Mouse (Mus musculus) stomach, embryonic 16.5 days (tissue): ENCODE measurements around the gene Rad9a. TPM values are rescaled to one million over a fixed set of nuclear protein-coding genes. Genes with fewer than 3 reads are reported as not detected.

Experiments
- ATAC-seq: fragments of 200-750 bp; cut with Nextera tagmentation; 2 replicates; pipeline ENCODE4 v1.8.0; 2017; ENCODE audit warnings: moderate number of reproducible peaks, moderate TSS enrichment; ENCODE audit not compliant: insufficient read depth, low FRiP score
- H3K27ac ChIP-seq: fragments of 300-500 bp; sonication (generic); 2 replicates; pipeline ENCODE4 v1.5.1; 2014; ENCODE audit warnings: low read length
- H3K27me3 ChIP-seq: fragments of 300-500 bp; sonication (generic); 2 replicates; pipeline ENCODE4 v1.6.1; 2014; ENCODE audit warnings: low read length, control low read depth, mixed read lengths; ENCODE audit not compliant: control insufficient read depth, insufficient read depth
- H3K36me3 ChIP-seq: fragments of 300-500 bp; sonication (generic); 2 replicates; pipeline ENCODE4 v1.6.1; 2014; ENCODE audit warnings: low read length; ENCODE audit not compliant: control insufficient read depth, insufficient read depth
- H3K4me1 ChIP-seq: fragments of 300-500 bp; sonication (generic); 2 replicates; pipeline ENCODE4 v1.6.1; 2014; ENCODE audit warnings: low read length, control low read depth, mixed read lengths; ENCODE audit not compliant: control insufficient read depth, insufficient read depth
- H3K4me2 ChIP-seq: fragments of 300-500 bp; sonication (generic); 2 replicates; pipeline ENCODE4 v1.6.1; 2014; ENCODE audit warnings: low read depth, low read length, mixed read lengths
- H3K4me3 ChIP-seq: fragments of 300-500 bp; sonication (generic); replicated peaks from 2 replicates; pipeline ENCODE4 v1.5.1; 2014; ENCODE audit warnings: mild to moderate bottlenecking, low read length
- H3K9ac ChIP-seq: fragments of 300-500 bp; sonication (generic); 2 replicates; pipeline ENCODE4 v1.6.1; 2014; ENCODE audit warnings: low read length
- H3K9me3 ChIP-seq: fragments of 300-500 bp; sonication (generic); replicated peaks from 2 replicates; pipeline ENCODE4 v1.6.1; 2016; ENCODE audit warnings: low read length, control low read depth; ENCODE audit not compliant: control insufficient read depth
- WGBS: fragments of 180-500 bp; shearing (Covaris S2); extraction: QIAGEN DNeasy Blood & Tissue Kit; methylation state at CpG from one replicate; pipeline ENCODE4 v1.1.7; 2014; 5-methylcytosine and 5-hydroxymethylcytosine counted together
- polyA plus RNA-seq: library from polyadenylated mRNA; unstranded; fragments of >200 nt; fragmentation: Nextera tagmentation; extraction: Ambion mirVana; gene quantifications from 2 replicates; pipeline ENCODE4 v1.2.1, GENCODE M21; 2015

Rad9a gene
- polyA plus RNA-seq, 1 experiment from 2014 or later: 26.7 TPM

- H3K27me3 ChIP-seq: no peaks in the 10 kb centered on the region
- H3K4me1 ChIP-seq: peaks cover 51% of the 10 kb centered on the region
These were observed 19.7 kb upstream of the Rad9a start for GRCm38 (mm10) chr19:4220957-4221743.

GRCm38 (mm10) chr19:4220416-4220815 is 19.0 kb upstream of the Rad9a start:
- ATAC-seq: peak; percentile 18; the same call in 1 of the 2 replicates
- H3K9me3 ChIP-seq: no peaks in the 10 kb centered on the region
- H3K27me3 ChIP-seq: no peaks in the 10 kb centered on the region
- 26% methylated on average over 4 of the region's 4 CpGs for WGBS
- H3K4me3 ChIP-seq: no peak overlapping the region
- H3K4me1 ChIP-seq: peaks cover 58% of the 10 kb centered on the region
- peak overlapping the region; percentile 68 for H3K27ac ChIP-seq
- H3K4me2 ChIP-seq: peak overlapping the region; percentile 28; the same call in 1 of the 2 replicates
- peak overlapping the region; percentile 53 for H3K9ac ChIP-seq
- no peaks in the 10 kb centered on the region for H3K36me3 ChIP-seq

More at GRCm38 (mm10) chr19:4220957-4221743, 19.7 kb upstream of the Rad9a start:
- WGBS: 27% methylated on average over 14 of the region's 14 CpGs
- H3K4me3 ChIP-seq: 0 out of 2 replicates have a peak overlapping the region, but pooled peaks have one; percentile 7
- peak overlapping the region; percentile 44 for H3K4me2 ChIP-seq
- H3K27ac ChIP-seq: peak overlapping the region; percentile 78
- peak; percentile 69 for ATAC-seq
- no peaks in the 10 kb centered on the region for H3K36me3 ChIP-seq
- peak overlapping the region; percentile 53 for H3K9ac ChIP-seq
- no peaks in the 10 kb centered on the region for H3K9me3 ChIP-seq

- Histone ChIP-seq H3K27me3 (no peaks in the 10 kb centered on the region), H3K9ac (peak overlapping the region; percentile 53; the same call in 1 of the 2 replicates), H3K27ac (peak overlapping the region; percentile 68; the same call in 1 of the 2 replicates), H3K4me2 (no peak overlapping the region), H3K36me3 (no peaks in the 10 kb centered on the region), H3K4me1 (peaks cover 61% of the 10 kb centered on the region), H3K9me3 (no peaks in the 10 kb centered on the region), H3K4me3 (no peak overlapping the region)
- ATAC-seq: no peak
- WGBS: 76% methylated on average over 6 of the region's 6 CpGs
These were observed 18.5 kb upstream of the Rad9a start for GRCm38 (mm10) chr19:4219943-4220342.

DNA sequence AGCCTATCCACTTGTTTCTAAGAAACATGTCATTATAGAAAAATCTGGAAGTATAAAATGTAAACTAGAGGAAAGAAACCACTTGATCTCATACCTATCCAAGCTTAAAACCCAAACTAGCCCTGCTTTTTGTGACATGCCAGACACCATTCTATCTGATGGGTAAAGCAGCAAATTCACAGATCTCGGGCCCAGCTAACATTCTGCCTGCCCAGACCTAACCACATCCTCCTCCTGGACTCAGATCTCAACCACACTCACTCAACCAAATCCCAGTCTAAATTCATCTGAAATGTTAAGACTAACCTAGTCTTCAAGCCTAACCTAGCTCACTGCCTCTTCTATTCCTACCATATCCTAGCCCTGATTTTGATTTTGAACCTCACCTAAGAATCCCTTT is 17.3 kb upstream of the Rad9a start:
- Histone ChIP-seq H3K27ac (no peak overlapping the region), H3K4me1 (peaks cover 66% of the 10 kb centered on the region), H3K27me3 (no peaks in the 10 kb centered on the region), H3K36me3 (no peaks in the 10 kb centered on the region), H3K9me3 (no peaks in the 10 kb centered on the region), H3K4me2 (no peak overlapping the region), H3K9ac (no peak overlapping the region), H3K4me3 (no peak overlapping the region)
- ATAC-seq: no peak
- WGBS: 69% methylated on average over 1 of the region's 1 CpGs

GRCm38 (mm10) chr19:4218293-4218692 is 16.8 kb upstream of the Rad9a start:
- no peak for ATAC-seq
- H3K4me2 ChIP-seq: no peak overlapping the region
- H3K4me1 ChIP-seq: peaks cover 71% of the 10 kb centered on the region
- no peaks in the 10 kb centered on the region for H3K27me3 ChIP-seq
- no peaks in the 10 kb centered on the region for H3K9me3 ChIP-seq
- no peak overlapping the region for H3K4me3 ChIP-seq
- H3K36me3 ChIP-seq: no peaks in the 10 kb centered on the region
- WGBS: 71% methylated on average over 11 of the region's 11 CpGs
- H3K27ac ChIP-seq: peak overlapping the region; percentile 28
- H3K9ac ChIP-seq: no peak overlapping the region

GRCm38 (mm10) chr19:4217855-4218254 is 16.4 kb upstream of the Rad9a start:
- Histone ChIP-seq H3K36me3 (no peaks in the 10 kb centered on the region), H3K4me1 (peaks cover 75% of the 10 kb centered on the region), H3K4me3 (no peak overlapping the region), H3K27me3 (no peaks in the 10 kb centered on the region), H3K4me2 (0 out of 2 replicates have a peak overlapping the region, but pooled peaks have one; percentile 92), H3K27ac (peak overlapping the region; percentile 79), H3K9ac (no peak overlapping the region), H3K9me3 (no peaks in the 10 kb centered on the region)
- 36% methylated on average over 3 of the region's 3 CpGs for WGBS
- no peak for ATAC-seq

DNA sequence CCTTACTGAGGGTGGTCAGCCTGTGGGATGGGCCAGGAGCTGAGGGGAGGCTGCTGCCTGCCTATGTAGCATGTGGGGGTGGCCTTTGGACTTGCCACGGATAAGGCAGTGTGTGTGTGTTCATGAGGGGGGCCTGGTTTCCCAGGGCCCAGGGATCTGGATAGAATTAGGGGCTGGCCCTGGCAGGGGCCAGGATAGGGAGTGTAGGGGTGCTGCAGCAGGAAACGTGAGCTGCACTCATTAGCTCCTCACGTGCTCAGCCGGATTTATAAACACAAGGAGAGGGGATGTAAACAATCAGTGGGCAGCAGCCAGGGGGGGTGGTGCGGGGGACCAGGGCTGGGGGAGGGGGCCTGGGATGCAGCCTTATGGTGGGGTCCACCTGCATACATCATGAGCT is 15.7 kb upstream of the Rad9a start:
- H3K4me2 ChIP-seq: peak overlapping the region; percentile 92
- peak; percentile 11; the same call in 1 of the 2 replicates for ATAC-seq
- H3K27me3 ChIP-seq: no peaks in the 10 kb centered on the region
- H3K36me3 ChIP-seq: no peaks in the 10 kb centered on the region
- H3K9ac ChIP-seq: peak overlapping the region; percentile 58
- no peak overlapping the region for H3K4me3 ChIP-seq
- peak overlapping the region; percentile 79 for H3K27ac ChIP-seq
- H3K4me1 ChIP-seq: peaks cover 75% of the 10 kb centered on the region
- 10% methylated on average over 5 of the region's 5 CpGs for WGBS
- H3K9me3 ChIP-seq: no peaks in the 10 kb centered on the region

DNA sequence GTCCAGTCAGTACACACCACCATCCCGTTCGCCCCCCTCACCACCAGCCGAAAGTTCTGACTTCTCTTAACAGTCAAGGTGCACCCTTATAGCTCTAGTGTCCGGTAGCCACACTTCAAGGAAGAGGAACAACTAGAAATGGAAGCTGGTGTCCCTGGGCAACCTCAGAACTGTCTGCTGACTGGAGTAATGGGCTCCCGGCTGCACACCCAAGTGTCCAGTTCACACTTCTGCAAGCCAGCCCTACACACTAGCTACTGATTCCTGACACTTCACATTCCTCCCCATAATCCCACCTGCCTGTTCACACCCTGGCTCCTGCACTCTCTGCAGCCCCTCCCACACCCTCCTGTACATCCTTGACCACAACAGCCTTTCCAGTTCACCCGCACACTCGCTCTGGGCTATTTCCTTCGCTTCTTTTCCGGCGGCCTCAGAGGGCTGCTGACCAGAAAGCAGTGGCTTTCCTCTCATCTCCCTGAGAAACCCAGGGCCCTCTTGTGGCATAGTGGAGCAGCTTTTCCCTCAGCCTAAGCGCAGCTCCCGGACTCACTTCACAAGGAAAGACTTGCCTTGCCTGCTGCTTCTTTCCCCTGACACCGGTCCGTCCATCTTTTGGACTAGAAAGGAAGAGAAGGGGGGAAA is 14.7 kb upstream of the Rad9a start:
- Histone ChIP-seq H3K4me1 (peaks cover 72% of the 10 kb centered on the region), H3K27me3 (no peaks in the 10 kb centered on the region), H3K4me3 (peak overlapping the region; percentile 28), H3K36me3 (no peaks in the 10 kb centered on the region), H3K9ac (peak overlapping the region; percentile 58), H3K4me2 (peak overlapping the region; percentile 92), H3K27ac (peak overlapping the region; percentile 79), H3K9me3 (no peaks in the 10 kb centered on the region)
- 20% methylated on average over 14 of the region's 14 CpGs for WGBS
- 0 out of 2 replicates have a peak, but pooled peaks have one; percentile 8 for ATAC-seq

- peak overlapping the region; percentile 95 for H3K27ac ChIP-seq
- no peaks in the 10 kb centered on the region for H3K36me3 ChIP-seq
- no peaks in the 10 kb centered on the region for H3K27me3 ChIP-seq
- H3K4me2 ChIP-seq: peak overlapping the region; percentile 92
- peaks cover 66% of the 10 kb centered on the region for H3K4me1 ChIP-seq
- H3K9ac ChIP-seq: peak overlapping the region; percentile 96
- under 1% methylated on average over 20 of the region's 21 CpGs for WGBS
- ATAC-seq: no peak
- peak overlapping the region; percentile 80 for H3K4me3 ChIP-seq
- H3K9me3 ChIP-seq: no peaks in the 10 kb centered on the region
These were observed 14.0 kb upstream of the Rad9a start for GRCm38 (mm10) chr19:4215451-4215840.
